Mouse (Mus musculus): ENCODE data around the gene Smim17. TPM values are rescaled to one million over a fixed set of nuclear protein-coding genes. Genes with fewer than 3 reads are reported as not detected.

Smim17 gene
- total and polyA plus RNA-seq, 3 experiments, result not detected

DNA sequence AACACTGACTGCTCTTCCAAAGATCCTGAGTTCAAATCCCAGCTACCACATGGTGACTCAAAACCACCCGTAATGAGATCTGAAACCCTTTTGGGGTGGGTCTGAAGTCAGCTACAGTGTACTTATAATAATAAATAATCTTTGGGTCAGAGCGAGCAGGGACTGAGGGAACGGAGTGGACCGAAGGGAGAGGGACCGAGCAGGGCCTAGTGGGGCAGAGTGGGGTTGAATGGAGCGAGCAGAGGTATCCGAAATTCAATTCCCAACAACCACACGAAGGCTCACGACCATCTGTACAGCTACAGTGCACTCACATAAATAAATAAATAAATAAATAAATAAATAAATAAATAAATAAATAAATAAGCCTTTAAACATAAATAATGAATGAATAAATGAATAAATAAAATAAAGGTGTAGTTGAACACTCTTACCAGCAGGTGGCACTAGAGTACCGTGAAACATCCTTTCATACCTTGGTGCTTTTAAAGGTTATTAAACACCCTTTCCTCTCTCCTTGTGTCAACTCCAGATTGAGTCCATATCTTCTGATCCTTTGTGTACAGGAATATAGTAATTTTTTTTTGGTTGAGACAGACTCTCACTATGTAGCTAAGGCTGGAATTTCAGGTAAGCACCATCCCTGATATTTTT is 39.5 kb upstream of the Smim17 start:
- Histone ChIP-seq H3K27me3 (replicated peaks) (peaks cover 27% of the 10 kb centered on the region), H3K9ac (ENCODE audit: insufficient read depth, low read depth) (no peak overlapping the region), H3K27ac (ENCODE audit: insufficient read depth, low read depth) (no peak overlapping the region), H3K4me2 (ENCODE audit: insufficient read depth, low read depth, poor library complexity, severe bottlenecking) (no peak overlapping the region), H3K36me3 (replicated peaks in 1 of 2; ENCODE audit: control insufficient read depth in 1 of 2, insufficient read depth in 1 of 2, low read length in 1 of 2) (no peaks in the 10 kb centered on the region), H3K79me2 (replicated peaks; ENCODE audit: control insufficient read depth, extremely low read depth, insufficient read depth, poor library complexity, severe bottlenecking) (no peaks in the 10 kb centered on the region), H3K9me3 (replicated peaks; ENCODE audit: low read length) (peaks cover 10% of the 10 kb centered on the region), H3K4me3 (replicated peaks in 1 of 3; ENCODE audit: low read depth in 2 of 3, low read length in 2 of 3, poor library complexity in 1 of 3) (no peak overlapping the region), H3K4me1 (ENCODE audit: control insufficient read depth in 1 of 2, insufficient read depth in 2 of 2) (no peaks in the 10 kb centered on the region)
- in situ Hi-C loops (cut with MboI; ENCODE audit: low pct_ligation_motif_present, low pct_unique_long_range_greater_than_20kb, low sequenced_read_pairs), result loop anchor here (25.0 kb wide), 2 partner anchors 303 to 553 kb away; no protein-coding TSS in a partner anchor
- TF ChIP-seq CTCF (conservative IDR thresholded peaks at IDR 0.05 in 1 of 2, IDR thresholded peaks at IDR 0.05 in 1 of 2; ENCODE audit: low read depth in 2 of 2, low read length in 2 of 2) (peak; percentile 30 to 71; a peak in 3 of 4 replicates), TCF12 (IDR thresholded peaks at IDR 0.05; ENCODE audit: low read depth, low read length) (no peak), USF2 (conservative IDR thresholded peaks at IDR 0.05; ENCODE audit: low read depth, low read length) (no peak), ELF1 (IDR thresholded peaks at IDR 0.05; ENCODE audit: low read depth, low read length) (no peak), MAZ (IDR thresholded peaks at IDR 0.05; ENCODE audit: low read depth, low read length) (no peak), UBTF (IDR thresholded peaks at IDR 0.05; ENCODE audit: low read depth, low read length) (no peak), ETS1 (conservative IDR thresholded peaks at IDR 0.05; ENCODE audit: low read depth, low read length) (no peak), GABPA (IDR thresholded peaks at IDR 0.05; ENCODE audit: insufficient replicate concordance, low read depth, low read length) (no peak), IRF4 (IDR thresholded peaks at IDR 0.05; ENCODE audit: low read depth, low read length) (no peak), RCOR1 (conservative IDR thresholded peaks at IDR 0.05; ENCODE audit: low read depth, low read length) (no peak), ZC3H11A (IDR thresholded peaks at IDR 0.05; ENCODE audit: low read depth, low read length) (no peak), E2F4 (IDR thresholded peaks at IDR 0.05; ENCODE audit: insufficient replicate concordance, low read depth, low read length) (no peak), SMC3 (IDR thresholded peaks at IDR 0.05; ENCODE audit: low read depth, low read length) (peak; percentile 35), BHLHE40 (IDR thresholded peaks at IDR 0.05; ENCODE audit: low read depth, low read length) (no peak), NELFE (IDR thresholded peaks at IDR 0.05; ENCODE audit: low read depth, low read length) (no peak), HCFC1 (IDR thresholded peaks at IDR 0.05; ENCODE audit: low read depth, low read length) (no peak), ZKSCAN1 (IDR thresholded peaks at IDR 0.05; ENCODE audit: borderline replicate concordance, low read depth, low read length) (no peak), SIN3A (IDR thresholded peaks at IDR 0.05; ENCODE audit: low read length) (no peak), RAD21 (IDR thresholded peaks at IDR 0.05; ENCODE audit: low read depth, low read length) (peak; percentile 83), CHD1 (IDR thresholded peaks at IDR 0.05; ENCODE audit: low read depth, low read length) (no peak), USF1 (IDR thresholded peaks at IDR 0.05; ENCODE audit: low read depth, low read length) (no peak)
- peak; percentile 45 for DNase-seq (ENCODE audit: extremely low read depth)
- dilution Hi-C loops (cut with MboI; ENCODE audit: extremely low pct_ligation_motif_present, extremely low pct_unique_long_range_greater_than_20kb, low sequenced_read_pairs), result no loop called here

Data from CH12.LX (cell line).